22 mouse cellular contexts compared by ENCODE assay signal in the genomic region with DNA sequence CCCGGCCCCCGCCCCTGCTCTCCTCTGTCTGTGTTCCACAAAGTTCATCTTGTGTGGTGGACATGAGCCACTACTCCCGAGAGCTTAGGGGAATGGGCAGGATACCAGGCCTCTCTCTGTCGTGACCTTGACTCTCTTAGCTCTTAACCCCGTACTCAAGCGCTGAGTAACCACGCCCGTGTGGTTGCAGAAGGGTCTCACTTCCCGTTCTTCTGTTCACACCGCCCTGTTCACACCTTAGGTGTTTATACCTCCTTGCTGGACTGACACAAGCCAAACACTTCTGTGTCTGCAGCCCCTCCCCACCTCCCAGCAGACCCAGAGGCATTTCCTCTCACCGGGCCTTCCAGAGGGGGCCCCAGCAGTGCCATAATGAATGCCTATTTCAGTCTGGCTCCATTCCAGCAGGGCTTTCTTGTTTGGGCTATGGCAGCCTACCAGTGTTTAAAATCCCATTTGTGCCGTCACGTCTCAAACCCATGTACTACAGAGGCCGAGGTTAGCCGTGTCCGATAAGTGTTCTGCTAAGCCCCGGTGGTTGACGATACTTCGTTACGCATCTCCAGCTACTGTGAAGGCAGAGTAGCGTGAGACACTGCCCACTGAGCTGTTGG. TPM values are rescaled to one million over a fixed set of nuclear protein-coding genes. Genes with fewer than 3 reads are reported as not detected.
DNase-seq lines count a peak whose midpoint lies in the region; ATAC-seq and TF ChIP-seq lines count a peak whose summit lies in the region.
"Had no signal": no experiment of that assay in that cellular context is flagged by ENCODE, and none has a peak within 500 bp of the region (broad histone marks: within the 10 kb centered on the region; RNA-seq: fewer than 3 reads in every experiment).

No protein-coding gene starts in this region.

- DNase-seq in hindbrain, embryonic 10.5 days (ENCODE audit: low spot score) = no peak
- DNase-seq in ES-CJ7 (ENCODE audit: low read depth, low spot score) = peak; percentile 55
- DNase-seq in hindbrain, postnatal 0 days (ENCODE audit: low spot score) = peak; percentile 44
- DNase-seq in gastrocnemius, adult 2 months = no peak
- DNase-seq in heart, postnatal 4 days = no peak
- DNase-seq: adrenal gland, postnatal 10 days; cerebellum, adult 11 months; cerebellum, postnatal 25 days; embryo, embryonic 11 days; heart, postnatal 10 days; kidney, adult 18-20 months; kidney, postnatal 10 days; spleen, adult 18-20 months; thymus, postnatal 25 days had no signal

- H3K36me3 ChIP-seq in hindbrain, embryonic 13.5 days = no peaks in the 10 kb centered on the region
- H3K36me3 ChIP-seq in hindbrain, embryonic 10.5 days = no peaks in the 10 kb centered on the region
- no peaks in the 10 kb centered on the region for H3K36me3 ChIP-seq in forebrain, embryonic 13.5 days (ENCODE audit: poor library complexity, severe bottlenecking)
- no peaks in the 10 kb centered on the region for H3K36me3 ChIP-seq in hindbrain, postnatal 0 days (ENCODE audit: insufficient read depth, low read length)
- no peaks in the 10 kb centered on the region for H3K36me3 ChIP-seq in heart, embryonic 12.5 days
- H3K36me3 ChIP-seq: heart, embryonic 10.5 days; limb, embryonic 15.5 days; liver, embryonic 15.5 days; midbrain, embryonic 12.5 days had no signal

- H3K27ac ChIP-seq in hindbrain, embryonic 13.5 days = peak overlapping the region; percentile 5; the same call in 1 of the 2 replicates
- H3K27ac ChIP-seq in hindbrain, embryonic 10.5 days = no peak overlapping the region
- peak overlapping the region; percentile 49 for H3K27ac ChIP-seq in forebrain, embryonic 13.5 days
- no peak overlapping the region for H3K27ac ChIP-seq in hindbrain, postnatal 0 days
- no peak overlapping the region for H3K27ac ChIP-seq in gastrocnemius, adult 2 months
- no peak overlapping the region for H3K27ac ChIP-seq in heart, embryonic 12.5 days (ENCODE audit: poor library complexity, severe bottlenecking)
- H3K27ac ChIP-seq: heart, embryonic 10.5 days; limb, embryonic 15.5 days; liver, embryonic 15.5 days; macrophage; midbrain, embryonic 12.5 days had no signal

- no peak for TF ChIP-seq CTCF in hindbrain, postnatal 0 days (IDR thresholded peaks at IDR 0.05; ENCODE audit: low read depth)
- TF ChIP-seq CTCF in gastrocnemius, adult 2 months (IDR thresholded peaks at IDR 0.05) = no peak

- peaks cover 35% of the 10 kb centered on the region for H3K4me1 ChIP-seq in hindbrain, embryonic 13.5 days (replicated peaks)
- H3K4me1 ChIP-seq in hindbrain, embryonic 10.5 days (replicated peaks) = 0 out of 2 replicates have a peak, but pooled peaks cover 7% of the 10 kb centered on the region
- peaks cover 45% of the 10 kb centered on the region for H3K4me1 ChIP-seq in forebrain, embryonic 13.5 days
- no peaks in the 10 kb centered on the region for H3K4me1 ChIP-seq in hindbrain, postnatal 0 days (ENCODE audit: insufficient read depth, low read length)
- H3K4me1 ChIP-seq in heart, embryonic 12.5 days (replicated peaks) = no peaks in the 10 kb centered on the region
- H3K4me1 ChIP-seq: liver, embryonic 15.5 days had no signal

- H3K4me2 ChIP-seq in hindbrain, embryonic 13.5 days = no peak overlapping the region
- H3K4me2 ChIP-seq in forebrain, embryonic 13.5 days = peak overlapping the region; percentile 30
- no peak overlapping the region for H3K4me2 ChIP-seq in hindbrain, postnatal 0 days (ENCODE audit: low read depth, low read length)
- H3K4me2 ChIP-seq in heart, embryonic 12.5 days = no peak overlapping the region
- H3K4me2 ChIP-seq: limb, embryonic 15.5 days; liver, embryonic 15.5 days; midbrain, embryonic 12.5 days had no signal

- H3K9me3 ChIP-seq in hindbrain, embryonic 13.5 days = no peaks in the 10 kb centered on the region; the same call in 1 of the 2 replicates
- no peaks in the 10 kb centered on the region for H3K9me3 ChIP-seq in hindbrain, embryonic 10.5 days
- no peaks in the 10 kb centered on the region for H3K9me3 ChIP-seq in forebrain, embryonic 13.5 days (replicated peaks)
- H3K9me3 ChIP-seq in hindbrain, postnatal 0 days (ENCODE audit: low read length) = no peaks in the 10 kb centered on the region
- peaks cover 3% of the 10 kb centered on the region; the same call in 1 of the 2 replicates for H3K9me3 ChIP-seq in heart, embryonic 12.5 days (replicated peaks)
- H3K9me3 ChIP-seq: heart, embryonic 10.5 days; limb, embryonic 15.5 days; liver, embryonic 15.5 days; midbrain, embryonic 12.5 days had no signal

- H3K4me3 ChIP-seq in hindbrain, embryonic 13.5 days = no peak overlapping the region
- no peak overlapping the region for H3K4me3 ChIP-seq in hindbrain, embryonic 10.5 days
- no peak overlapping the region for H3K4me3 ChIP-seq in forebrain, embryonic 13.5 days
- no peak overlapping the region for H3K4me3 ChIP-seq in hindbrain, postnatal 0 days (ENCODE audit: low read length)
- no peak overlapping the region for H3K4me3 ChIP-seq in gastrocnemius, adult 2 months
- H3K4me3 ChIP-seq in heart, embryonic 12.5 days = no peak overlapping the region
- H3K4me3 ChIP-seq: heart, embryonic 10.5 days; limb, embryonic 15.5 days; liver, embryonic 15.5 days; midbrain, embryonic 12.5 days had no signal

- no peak overlapping the region for H3K9ac ChIP-seq in hindbrain, embryonic 13.5 days
- H3K9ac ChIP-seq in forebrain, embryonic 13.5 days = no peak overlapping the region
- H3K9ac ChIP-seq in hindbrain, postnatal 0 days (replicated peaks; ENCODE audit: low read length) = no peak overlapping the region
- no peak overlapping the region for H3K9ac ChIP-seq in heart, embryonic 12.5 days
- H3K9ac ChIP-seq: limb, embryonic 15.5 days; liver, embryonic 15.5 days; midbrain, embryonic 12.5 days had no signal

- 71% methylated on average over 21 of the region's 21 CpGs for WGBS in hindbrain, embryonic 13.5 days
- WGBS in hindbrain, embryonic 10.5 days = 86% methylated on average over 21 of the region's 21 CpGs
- WGBS in forebrain, embryonic 13.5 days = 53% methylated on average over 21 of the region's 21 CpGs
- 60% methylated on average over 21 of the region's 21 CpGs for WGBS in hindbrain, postnatal 0 days
- 79% methylated on average over 21 of the region's 21 CpGs for WGBS in heart, embryonic 12.5 days

- H3K27me3 ChIP-seq in hindbrain, embryonic 13.5 days = peaks cover 3% of the 10 kb centered on the region; the same call in 1 of the 2 replicates
- no peaks in the 10 kb centered on the region for H3K27me3 ChIP-seq in hindbrain, embryonic 10.5 days (ENCODE audit: insufficient read depth, poor library complexity, severe bottlenecking)
- H3K27me3 ChIP-seq in forebrain, embryonic 13.5 days = peaks cover 10% of the 10 kb centered on the region; the same call in 1 of the 2 replicates
- H3K27me3 ChIP-seq in hindbrain, postnatal 0 days (ENCODE audit: insufficient read depth, low read length) = no peaks in the 10 kb centered on the region
- H3K27me3 ChIP-seq in heart, embryonic 12.5 days (replicated peaks) = no peaks in the 10 kb centered on the region
- H3K27me3 ChIP-seq: limb, embryonic 15.5 days; liver, embryonic 15.5 days; midbrain, embryonic 12.5 days had no signal

- no peak for ATAC-seq in hindbrain, embryonic 13.5 days (ENCODE audit: low FRiP score)
- peak; percentile 58 for ATAC-seq in forebrain, embryonic 13.5 days
- ATAC-seq in hindbrain, postnatal 0 days = 0 out of 2 replicates have a peak, but pooled peaks have one; percentile 6
- no peak for ATAC-seq in heart, embryonic 12.5 days (ENCODE audit: insufficient number of reproducible peaks, low FRiP score)

- intact Hi-C loops in gastrocnemius, adult 2 months (cut with DNase I) = no loop called here

RNA-seq across cellular contexts. Expression of gene Cdh4, which starts 46.4 kb away (rescaled TPM):
- 37.2 and 37.5 TPM in 2 replicates for polyA plus RNA-seq in hindbrain, embryonic 13.5 days (2015; fragmentation: Nextera tagmentation; extraction: Ambion mirVana)
- 7.0 and 8.7 TPM in 2 replicates for polyA plus RNA-seq in hindbrain, embryonic 10.5 days (2016; fragmentation: Nextera tagmentation; extraction: Ambion mirVana)
- polyA plus RNA-seq in forebrain, embryonic 13.5 days (2015; fragmentation: Nextera tagmentation; extraction: Ambion mirVana) = 30.3 and 43.6 TPM in 2 replicates
- 66.8 and 74.6 TPM in 2 replicates for total RNA-seq in hindbrain, postnatal 0 days (2014; rRNA removed)
- polyA plus RNA-seq in hindbrain, postnatal 0 days (2015; fragmentation: Nextera tagmentation; extraction: Ambion mirVana) = 33.9 and 42.1 TPM in 2 replicates
- total RNA-seq in gastrocnemius, adult 2 months (2021) = 10 to 100 TPM in 1 of 2 experiments, 1 to 10 TPM in 1; 5.2 to 11.7 TPM
- 1.1 and 1.2 TPM in 2 replicates for polyA plus RNA-seq in heart, embryonic 12.5 days (2016; fragmentation: Nextera tagmentation; extraction: Ambion mirVana)
- 1 to 10 TPM; 2.0 to 2.2 TPM for total RNA-seq in heart, postnatal 4 days (2021)
- polyA plus RNA-seq: macrophage had no signal

Comparison
In these comparisons a context has a peak if more than half of its experiments do, and no peak if none do; other contexts are left out.
1. ATAC-seq: peak in forebrain, embryonic 13.5 days (single experiment) and hindbrain, postnatal 0 days (single experiment); none in hindbrain, embryonic 13.5 days (single experiment) and heart, embryonic 12.5 days (single experiment).
2. H3K27ac ChIP-seq: peak in hindbrain, embryonic 13.5 days (single experiment) and forebrain, embryonic 13.5 days (single experiment); none in hindbrain, embryonic 10.5 days (single experiment), hindbrain, postnatal 0 days (single experiment), gastrocnemius, adult 2 months (single experiment) and heart, embryonic 12.5 days (single experiment).
3. DNase-seq: peak in ES-CJ7 (single experiment) and hindbrain, postnatal 0 days (single experiment); none in hindbrain, embryonic 10.5 days (single experiment), gastrocnemius, adult 2 months (single experiment) and heart, postnatal 4 days (single experiment).